Mouse (Mus musculus) lung, adult 2 months (tissue): ENCODE results near the gene Hoxd8.

Experiments used
- CTCF ChIP-seq: fragments of 200-500 bp; IDR thresholded peaks from 2 replicates; pipeline ENCODE4 v1.5.1; 2011; ENCODE audit warnings: mild to moderate bottlenecking, low read length, control low read depth; ENCODE audit not compliant: insufficient read depth
- POLR2A ChIP-seq: fragments of 200-500 bp; IDR thresholded peaks from 2 replicates; pipeline ENCODE4 v1.6.1; 2011; ENCODE audit warnings: low read depth, mild to moderate bottlenecking, control low read depth, low read length, borderline replicate concordance; ENCODE audit errors: extremely low read depth

DNA sequence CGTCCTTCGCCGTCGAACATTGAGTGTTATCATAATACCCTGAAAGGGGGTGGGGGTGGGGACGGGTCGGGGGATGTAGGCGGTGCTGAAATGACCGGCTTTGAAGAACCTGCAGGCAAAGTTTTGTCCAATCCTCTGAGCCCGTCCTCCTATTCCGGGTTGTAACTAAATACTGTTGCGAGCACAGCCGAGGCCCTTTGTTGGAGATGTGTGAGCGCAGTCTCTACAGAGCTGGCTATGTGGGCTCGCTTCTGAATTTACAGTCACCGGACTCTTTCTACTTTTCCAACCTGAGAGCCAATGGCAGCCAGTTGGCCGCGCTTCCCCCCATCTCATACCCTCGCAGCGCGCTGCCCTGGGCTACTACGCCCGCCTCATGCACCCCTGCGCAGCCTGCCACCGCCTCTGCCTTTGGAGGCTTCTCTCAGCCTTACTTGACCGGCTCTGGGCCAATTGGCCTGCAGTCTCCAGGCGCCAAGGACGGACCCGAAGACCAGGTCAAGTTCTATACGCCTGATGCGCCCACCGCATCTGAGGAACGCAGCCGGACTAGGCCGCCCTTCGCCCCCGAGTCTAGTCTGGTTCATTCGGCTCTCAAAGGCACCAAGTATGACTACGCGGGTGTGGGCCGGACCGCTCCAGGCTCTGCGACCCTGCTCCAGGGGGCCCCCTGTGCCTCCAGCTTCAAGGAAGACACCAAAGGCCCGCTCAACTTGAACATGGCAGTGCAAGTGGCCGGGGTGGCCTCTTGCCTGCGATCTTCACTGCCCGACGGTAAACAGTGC is 29.3 kb upstream of the Hoxd8 start, which contains the start of gene Hoxd12:
- TF ChIP-seq CTCF (no peak), POLR2A (no peak)
